Mouse (Mus musculus) forebrain, embryonic 14.5 days (tissue): ENCODE results near the gene Msi2. TPM values are rescaled to one million over a fixed set of nuclear protein-coding genes. Genes with fewer than 3 reads are reported as not detected.
A peak's percentile ranks its signal among the peaks of the same experiment; 100 is the strongest.

Experiments used
- ATAC-seq: fragments of 200-750 bp; cut with Nextera tagmentation; 2 replicates; pipeline ENCODE4 v1.8.0; 2017; ENCODE audit warnings: mild to moderate bottlenecking, moderate library complexity
- DNase-seq: peaks from one replicate; pipeline ENCODE4 v3.0.0-alpha.2; 2015; ENCODE audit warnings: low spot score
- H3K27ac ChIP-seq: fragments of 300-500 bp; sonication (generic); 2 replicates; pipeline ENCODE4 v1.5.1; 2014; ENCODE audit warnings: low read depth, mild to moderate bottlenecking, control low read depth, low read length, moderate library complexity
- H3K27me3 ChIP-seq: fragments of 300-500 bp; sonication (generic); replicated peaks from 2 replicates; pipeline ENCODE4 v1.6.1; 2014; ENCODE audit warnings: low read length, control low read depth, mixed read lengths; ENCODE audit not compliant: control insufficient read depth, insufficient read depth
- H3K36me3 ChIP-seq: fragments of 300-500 bp; sonication (generic); 2 replicates; pipeline ENCODE4 v1.6.1; 2014; ENCODE audit warnings: low read length, control low read depth; ENCODE audit not compliant: control insufficient read depth, insufficient read depth
- H3K4me1 ChIP-seq: fragments of 300-500 bp; sonication (generic); 2 replicates; pipeline ENCODE4 v1.6.1; 2014; ENCODE audit warnings: antibody characterized with exemption, low read length, control low read depth; ENCODE audit not compliant: control insufficient read depth, insufficient read depth
- H3K4me2 ChIP-seq: fragments of 300-500 bp; sonication (generic); 2 replicates; pipeline ENCODE4 v1.6.1; 2014; ENCODE audit warnings: mild to moderate bottlenecking, control low read depth, low read length
- H3K4me3 ChIP-seq: fragments of 300-500 bp; sonication (generic); 2 replicates; pipeline ENCODE4 v1.5.1; 2014; ENCODE audit warnings: low read depth, low read length, control low read depth
- H3K9ac ChIP-seq: fragments of 300-500 bp; sonication (generic); 2 replicates; pipeline ENCODE4 v1.6.1; 2014; ENCODE audit warnings: mild to moderate bottlenecking, low read length, control low read depth, moderate library complexity
- H3K9me3 ChIP-seq: fragments of 300-500 bp; sonication (generic); replicated peaks from 2 replicates; pipeline ENCODE4 v1.6.1; 2016; ENCODE audit warnings: low read length, control low read depth, mixed read lengths; ENCODE audit not compliant: control insufficient read depth
- WGBS: fragments of 180-500 bp; shearing (Covaris S2); extraction: QIAGEN DNeasy Blood & Tissue Kit; methylation state at CpG from one replicate; pipeline ENCODE4 v1.1.7; 2014; 5-methylcytosine and 5-hydroxymethylcytosine counted together
- polyA plus RNA-seq: library from polyadenylated mRNA; unstranded; fragments of >200 nt; fragmentation: Nextera tagmentation; extraction: Ambion mirVana; gene quantifications from 2 replicates; pipeline ENCODE4 v1.2.1, GENCODE M21; 2014

Msi2 gene
- polyA plus RNA-seq = 19.9 and 20.3 TPM in 2 replicates

GRCm38 (mm10) chr11:88718050-88718765 is at the start of gene Msi2:
TSS of gene Msi2 (minus strand) at chr11:88718513.
- H3K27ac ChIP-seq = peak within 1 kb of the TSS; percentile 90
- peak within 1 kb of the TSS; percentile 89 for H3K4me3 ChIP-seq
- no peaks in the 10 kb centered on the region for H3K36me3 ChIP-seq
- DNase-seq (peak; percentile 97), ATAC-seq (peak; percentile 88)
- H3K9ac ChIP-seq = peak within 1 kb of the TSS; percentile 96
- H3K4me2 ChIP-seq = peak within 1 kb of the TSS; percentile 82
- WGBS = under 1% methylated on average over 56 of the region's 84 CpGs
- no peaks in the 10 kb centered on the region for H3K27me3 ChIP-seq
- peaks cover 24% of the 10 kb centered on the region for H3K4me1 ChIP-seq
- no peaks in the 10 kb centered on the region for H3K9me3 ChIP-seq

GRCm38 (mm10) chr11:88765635-88766034 is 47.3 kb upstream of the Msi2 start:
- H3K36me3 ChIP-seq = no peaks in the 10 kb centered on the region
- no peak overlapping the region for H3K27ac ChIP-seq

GRCm38 (mm10) chr11:88763371-88763770 is 45.1 kb upstream of the Msi2 start:
- H3K4me1 ChIP-seq = peaks cover 12% of the 10 kb centered on the region
- no peak for ATAC-seq
- no peaks in the 10 kb centered on the region for H3K36me3 ChIP-seq
- WGBS = 72% methylated on average over 13 of the region's 13 CpGs
- no peaks in the 10 kb centered on the region for H3K9me3 ChIP-seq
- no peak overlapping the region for H3K4me3 ChIP-seq
- H3K27ac ChIP-seq = no peak overlapping the region
- H3K9ac ChIP-seq = no peak overlapping the region
- H3K27me3 ChIP-seq = no peaks in the 10 kb centered on the region
- DNase-seq = peak; percentile 49
- no peak overlapping the region for H3K4me2 ChIP-seq

More at GRCm38 (mm10) chr11:88765635-88766034, 47.3 kb upstream of the Msi2 start:
- H3K9ac ChIP-seq = no peak overlapping the region
- H3K4me1 ChIP-seq = no peaks in the 10 kb centered on the region; the same call in 1 of the 2 replicates
- H3K27me3 ChIP-seq = no peaks in the 10 kb centered on the region
- 58% methylated on average over 7 of the region's 7 CpGs for WGBS
- no peak overlapping the region for H3K4me3 ChIP-seq
- no peaks in the 10 kb centered on the region for H3K9me3 ChIP-seq
- no peak for ATAC-seq
- H3K4me2 ChIP-seq = no peak overlapping the region
- DNase-seq = no peak

DNA sequence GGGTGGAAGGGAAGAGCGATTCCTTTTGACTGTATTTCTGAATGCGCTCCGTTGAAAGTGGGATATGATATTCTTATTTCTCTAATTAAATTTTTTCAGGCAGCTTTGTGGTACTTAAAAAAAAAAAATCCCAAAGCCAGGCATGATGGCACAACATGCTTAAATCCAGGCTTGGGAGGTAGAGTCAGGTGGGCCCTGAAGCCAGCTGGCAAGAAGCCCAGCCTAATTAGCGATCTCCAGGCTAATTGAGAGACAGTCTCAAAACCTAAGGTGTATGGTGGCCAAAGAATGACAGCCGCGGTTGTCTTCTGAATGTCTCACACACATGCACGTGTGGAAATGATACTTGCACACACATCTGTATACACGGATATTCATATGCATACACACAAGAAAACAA is 41.2 kb upstream of the Msi2 start:
- H3K4me3 ChIP-seq = no peak overlapping the region
- no peak overlapping the region for H3K27ac ChIP-seq
- no peak for ATAC-seq
- no peak overlapping the region for H3K9ac ChIP-seq
- no peaks in the 10 kb centered on the region for H3K9me3 ChIP-seq
- no peaks in the 10 kb centered on the region for H3K36me3 ChIP-seq
- DNase-seq = peak; percentile 77
- 35% methylated on average over 8 of the region's 8 CpGs for WGBS
- H3K4me2 ChIP-seq = peak overlapping the region; percentile 8; the same call in 1 of the 2 replicates
- H3K4me1 ChIP-seq = peaks cover 14% of the 10 kb centered on the region
- H3K27me3 ChIP-seq = no peaks in the 10 kb centered on the region

- Histone ChIP-seq H3K9me3 (no peaks in the 10 kb centered on the region), H3K27ac (no peak overlapping the region), H3K36me3 (no peaks in the 10 kb centered on the region), H3K4me1 (peaks cover 14% of the 10 kb centered on the region), H3K27me3 (no peaks in the 10 kb centered on the region), H3K4me3 (no peak overlapping the region), H3K4me2 (no peak overlapping the region), H3K9ac (no peak overlapping the region)
- ATAC-seq = no peak
- WGBS = 9% methylated on average over 6 of the region's 6 CpGs
- DNase-seq = peak; percentile 11
These were observed 40.1 kb upstream of the Msi2 start for GRCm38 (mm10) chr11:88758402-88758801.

GRCm38 (mm10) chr11:88745306-88745705 is 27.0 kb upstream of the Msi2 start:
- no peak for ATAC-seq
- Histone ChIP-seq H3K4me3 (no peak overlapping the region), H3K4me1 (no peaks in the 10 kb centered on the region), H3K27me3 (no peaks in the 10 kb centered on the region), H3K4me2 (no peak overlapping the region), H3K27ac (no peak overlapping the region), H3K36me3 (no peaks in the 10 kb centered on the region), H3K9me3 (no peaks in the 10 kb centered on the region), H3K9ac (no peak overlapping the region)
- DNase-seq = no peak
- WGBS = 73% methylated on average over 12 of the region's 12 CpGs

DNA sequence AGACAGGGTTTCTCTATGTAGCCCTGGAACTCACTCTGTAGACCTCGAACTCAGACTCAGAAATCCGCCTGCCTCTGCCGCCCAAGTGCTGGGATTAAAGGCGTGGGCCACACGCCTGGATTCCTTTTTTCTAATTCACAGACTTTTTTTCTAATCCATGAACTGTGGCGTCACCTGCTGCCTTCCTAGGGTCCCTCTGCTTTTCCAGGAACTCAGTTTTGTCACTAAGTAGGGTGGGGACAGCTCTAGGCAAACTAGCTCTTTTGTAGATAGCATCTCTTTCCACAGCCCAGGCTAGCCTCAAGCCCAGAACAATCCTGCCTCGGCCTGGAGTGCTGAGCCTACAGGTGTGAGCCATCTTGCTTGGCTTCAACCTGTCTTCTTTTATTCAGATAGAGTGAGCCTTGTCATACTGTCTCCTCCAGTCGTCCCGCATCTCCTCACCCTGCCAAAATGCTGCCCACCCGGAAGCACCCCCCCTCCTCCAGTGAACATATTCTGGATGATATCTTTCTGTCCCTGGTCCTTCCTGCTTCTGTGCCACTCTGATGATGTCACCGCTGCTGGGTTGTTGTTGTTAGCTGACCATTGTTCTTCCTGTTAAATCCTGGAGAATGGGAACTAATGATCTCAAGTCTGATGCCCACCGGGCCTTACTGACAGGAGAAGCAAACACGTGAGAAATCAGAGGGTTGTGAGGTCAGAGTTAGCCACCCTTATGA is 21.4 kb upstream of the Msi2 start:
- WGBS = 82% methylated on average over 13 of the region's 13 CpGs
- Histone ChIP-seq H3K27me3 (no peaks in the 10 kb centered on the region), H3K4me1 (no peaks in the 10 kb centered on the region), H3K9me3 (no peaks in the 10 kb centered on the region), H3K4me3 (no peak overlapping the region), H3K36me3 (no peaks in the 10 kb centered on the region), H3K4me2 (no peak overlapping the region), H3K9ac (no peak overlapping the region), H3K27ac (no peak overlapping the region)
- DNase-seq (no peak), ATAC-seq (no peak)

- no peak for DNase-seq
- WGBS = 33% methylated on average over 5 of the region's 5 CpGs
- Histone ChIP-seq H3K27me3 (no peaks in the 10 kb centered on the region), H3K4me1 (peaks cover 10% of the 10 kb centered on the region; the same call in 1 of the 2 replicates), H3K27ac (no peak overlapping the region), H3K9me3 (no peaks in the 10 kb centered on the region), H3K4me2 (no peak overlapping the region), H3K36me3 (no peaks in the 10 kb centered on the region), H3K9ac (no peak overlapping the region), H3K4me3 (no peak overlapping the region)
- ATAC-seq = 0 out of 2 replicates have a peak, but pooled peaks have one; percentile 29
These were observed 11.1 kb upstream of the Msi2 start for GRCm38 (mm10) chr11:88729363-88729762.

- H3K27ac ChIP-seq = no peak overlapping the region
- DNase-seq = peak; percentile 81
- no peaks in the 10 kb centered on the region for H3K9me3 ChIP-seq
- H3K27me3 ChIP-seq = no peaks in the 10 kb centered on the region
- peaks cover 10% of the 10 kb centered on the region; the same call in 1 of the 2 replicates for H3K4me1 ChIP-seq
- 0 out of 2 replicates have a peak, but pooled peaks have one; percentile 37 for ATAC-seq
- no peak overlapping the region for H3K4me3 ChIP-seq
- WGBS = 3% methylated on average over 6 of the region's 6 CpGs
- H3K9ac ChIP-seq = no peak overlapping the region
- H3K4me2 ChIP-seq = no peak overlapping the region
- no peaks in the 10 kb centered on the region for H3K36me3 ChIP-seq
These were observed 10.2 kb upstream of the Msi2 start for GRCm38 (mm10) chr11:88728508-88728890.
